Mouse (Mus musculus) gastrocnemius, postnatal 36 days (tissue): ENCODE measurements around the gene Gm17268. TPM values are rescaled to one million over a fixed set of nuclear protein-coding genes. Genes with fewer than 3 reads are reported as not detected.

Source experiments
- DNase-seq, 2 experiments: peaks; one replicate each; pipeline ENCODE4 v3.0.0; 2022
- intact Hi-C: fragments of 180-260 bp; cut with DNase I; formaldehyde crosslinking; loops from one replicate; pipeline ENCODE4 v1.15.1; 2025
- total RNA-seq, 2 experiments: library from RNA; stranded (reverse); gene quantifications; 2 replicates each; pipeline ENCODE4 v1.2.3; 2021

The Gm17268 gene
- total RNA-seq, 2 experiments from 2014 or later, result not detected

- peak in 1 of 2 experiments; percentile 36 for DNase-seq
- intact Hi-C loops, result no loop called here
Observed at GRCm38 (mm10) chr11:81983146-81983545, 55.2 kb downstream of the Gm17268 start.

GRCm38 (mm10) chr11:81982191-81982590 is 56.2 kb downstream of the Gm17268 start:
- intact Hi-C loops, result no loop called here
- DNase-seq, result no peak

Other genes with a start within 250 kb of the Gm17268 start
- gene 5530401A14Rik, start 177.9 kb downstream of the Gm17268 start, total RNA-seq, result under 1 TPM in 1 of 2 experiments, not detected in 1; 0.20 TPM
- under 1 TPM in 1 of 2 experiments, not detected in 1; 0.10 TPM for gene Asic2, start 70.1 kb downstream of the Gm17268 start, total RNA-seq
- gene Ccl2, start 3.0 kb downstream of the Gm17268 start, total RNA-seq, result not detected
- gene Ccl7, start 7.2 kb upstream of the Gm17268 start, total RNA-seq, result not detected
- gene Ccl11, start 19.3 kb upstream of the Gm17268 start, total RNA-seq, result 10 to 100 TPM; 19.5 to 20.9 TPM
- gene Ccl12, start 63.3 kb upstream of the Gm17268 start, total RNA-seq, result not detected
- gene Ccl8, start 76.6 kb upstream of the Gm17268 start, total RNA-seq, result under 1 TPM in 1 of 2 experiments, not detected in 1; 0.97 TPM